Mouse (Mus musculus) gastrocnemius, postnatal 10 days (tissue): ENCODE data around the gene Togaram2. TPM values are rescaled to one million over a fixed set of nuclear protein-coding genes. Genes with fewer than 3 reads are reported as not detected.

Experiments
- DNase-seq: peaks from one replicate; pipeline ENCODE4 v3.0.0; 2021; ENCODE audit warnings: mixed read lengths
- total RNA-seq, 2 experiments: library from RNA; stranded (reverse); gene quantifications; 2 replicates each; pipeline ENCODE4 v1.2.3; 2021

Togaram2 gene
- total RNA-seq, 2 experiments from 2014 or later = 0.38 to 0.49 TPM

GRCm38 (mm10) chr17:71682379-71682778 lies 9.3 kb downstream of the Togaram2 start:
- no peak for DNase-seq

- DNase-seq = no peak
These were observed 10.2 kb downstream of the Togaram2 start for GRCm38 (mm10) chr17:71683281-71683680.

GRCm38 (mm10) chr17:71684103-71684608 lies 11.1 kb downstream of the Togaram2 start:
- DNase-seq = no peak

- DNase-seq = no peak
These were observed 14.4 kb downstream of the Togaram2 start for GRCm38 (mm10) chr17:71687436-71687835.

GRCm38 (mm10) chr17:71689903-71690302 lies 16.8 kb downstream of the Togaram2 start:
- DNase-seq = no peak

- DNase-seq = peak; percentile 26
These were observed 18.4 kb downstream of the Togaram2 start for GRCm38 (mm10) chr17:71691361-71691875.

GRCm38 (mm10) chr17:71693313-71693712 lies 20.3 kb downstream of the Togaram2 start:
- no peak for DNase-seq

- DNase-seq = peak; percentile 25
These were observed 20.7 kb downstream of the Togaram2 start for GRCm38 (mm10) chr17:71693780-71694179.

GRCm38 (mm10) chr17:71695151-71695550 lies 22.1 kb downstream of the Togaram2 start:
- no peak for DNase-seq

- DNase-seq = no peak
These were observed 22.8 kb downstream of the Togaram2 start for GRCm38 (mm10) chr17:71695716-71696315.

GRCm38 (mm10) chr17:71696396-71696795 lies 23.3 kb downstream of the Togaram2 start:
- DNase-seq = no peak

- DNase-seq = peak; percentile 40
These were observed 25.0 kb downstream of the Togaram2 start for GRCm38 (mm10) chr17:71697896-71698618.

- no peak for DNase-seq
These were observed 25.5 kb downstream of the Togaram2 start for GRCm38 (mm10) chr17:71698619-71698956.

GRCm38 (mm10) chr17:71705113-71705512 lies 32.1 kb downstream of the Togaram2 start:
- DNase-seq = no peak

- no peak for DNase-seq
These were observed 32.8 kb downstream of the Togaram2 start for GRCm38 (mm10) chr17:71705550-71706480.

- no peak for DNase-seq
These were observed 34.7 kb downstream of the Togaram2 start for GRCm38 (mm10) chr17:71707715-71708114.

GRCm38 (mm10) chr17:71712279-71712678 lies 39.2 kb downstream of the Togaram2 start:
- peak; percentile 37 for DNase-seq

GRCm38 (mm10) chr17:71715034-71715433 lies 42.0 kb downstream of the Togaram2 start:
- DNase-seq = no peak

- no peak for DNase-seq
These were observed 45.0 kb downstream of the Togaram2 start for GRCm38 (mm10) chr17:71717881-71718625.

GRCm38 (mm10) chr17:71720434-71720833 lies 47.4 kb downstream of the Togaram2 start:
- DNase-seq = no peak

- DNase-seq = no peak
These were observed 48.0 kb downstream of the Togaram2 start for GRCm38 (mm10) chr17:71721019-71721418.

GRCm38 (mm10) chr17:71730655-71731054 lies 57.6 kb downstream of the Togaram2 start:
- DNase-seq = peak; percentile 50
